Mouse (Mus musculus): ENCODE measurements around the gene H1f0.

H1f0 gene

DNA sequence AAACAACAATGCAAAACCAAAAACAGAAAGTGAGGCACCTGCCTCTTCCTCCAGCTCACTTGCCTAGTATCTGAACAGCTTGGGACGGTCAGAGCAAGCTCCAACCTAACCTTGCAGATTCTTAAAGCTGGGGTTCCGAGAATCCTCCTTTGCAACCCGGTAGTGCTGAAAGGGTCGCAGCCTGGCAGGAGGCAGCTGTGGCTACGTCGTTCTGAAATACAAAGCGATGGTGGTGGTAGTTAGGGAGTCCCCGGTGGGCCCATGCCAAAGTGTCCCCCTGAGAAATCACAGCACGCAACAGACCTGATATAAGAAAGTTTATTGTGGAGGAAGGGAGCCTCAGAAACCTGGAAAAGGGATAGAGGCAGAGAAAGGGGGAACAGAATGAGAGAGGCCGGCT lies 10.1 kb downstream of the H1f0 start:
- no peak for DNase-seq (ENCODE audit: extremely low spot score, low spot score)

- DNase-seq (ENCODE audit: extremely low spot score, low spot score): peak; percentile 59
These were observed 10.6 kb downstream of the H1f0 start for GRCm38 (mm10) chr15:79038853-79039252.

GRCm38 (mm10) chr15:79040501-79041416 lies 12.5 kb downstream of the H1f0 start:
- DNase-seq (ENCODE audit: extremely low spot score, low spot score): no peak

DNA sequence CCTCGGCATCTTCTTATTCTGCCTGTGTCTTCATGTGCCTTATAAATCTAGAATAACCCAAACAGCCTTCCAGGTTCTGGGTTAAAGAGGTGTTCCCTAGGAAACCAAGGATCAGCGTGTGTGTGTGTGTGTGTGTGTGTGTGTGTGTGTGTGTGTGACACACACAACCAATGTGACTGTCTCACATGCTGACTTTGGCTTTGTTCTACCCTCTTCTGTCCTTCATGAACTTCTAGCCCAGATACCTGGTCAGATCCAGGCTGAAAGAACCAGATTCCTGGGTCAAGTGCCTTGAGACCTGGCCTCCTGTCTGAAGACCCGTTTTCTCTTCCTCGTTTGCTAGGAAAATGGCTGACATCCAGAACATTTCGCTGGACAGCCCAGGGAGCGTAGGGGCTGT lies 13.3 kb downstream of the H1f0 start, which contains the start of gene Galr3:
Gene Galr3, plus strand, starts transcription at position 301 of the 400 bp plus-strand sequence.
- DNase-seq (ENCODE audit: extremely low spot score, low spot score): no peak

DNA sequence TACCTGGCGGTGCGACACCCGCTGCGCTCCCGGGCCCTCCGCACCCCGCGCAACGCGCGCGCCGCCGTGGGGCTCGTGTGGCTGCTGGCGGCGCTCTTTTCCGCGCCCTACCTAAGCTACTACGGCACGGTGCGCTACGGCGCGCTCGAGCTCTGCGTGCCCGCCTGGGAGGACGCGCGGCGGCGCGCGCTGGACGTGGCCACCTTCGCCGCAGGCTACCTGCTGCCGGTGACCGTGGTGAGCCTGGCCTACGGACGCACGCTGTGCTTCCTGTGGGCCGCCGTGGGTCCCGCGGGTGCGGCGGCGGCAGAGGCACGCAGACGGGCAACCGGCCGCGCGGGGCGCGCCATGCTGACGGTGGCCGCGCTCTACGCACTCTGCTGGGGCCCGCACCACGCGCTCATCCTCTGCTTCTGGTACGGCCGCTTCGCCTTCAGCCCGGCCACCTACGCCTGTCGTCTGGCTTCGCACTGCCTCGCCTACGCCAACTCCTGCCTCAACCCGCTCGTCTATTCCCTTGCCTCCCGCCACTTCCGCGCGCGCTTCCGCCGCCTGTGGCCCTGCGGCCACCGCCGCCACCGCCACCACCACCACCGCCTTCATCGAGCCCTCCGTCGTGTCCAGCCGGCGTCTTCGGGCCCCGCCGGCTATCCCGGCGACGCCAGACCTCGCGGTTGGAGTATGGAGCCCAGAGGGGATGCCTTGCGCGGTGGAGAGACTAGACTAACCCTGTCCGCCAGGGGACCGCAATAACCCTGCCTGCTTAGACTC lies 14.7 kb downstream of the H1f0 start:
- peak; percentile 57 for DNase-seq (ENCODE audit: extremely low spot score, low spot score)

DNA sequence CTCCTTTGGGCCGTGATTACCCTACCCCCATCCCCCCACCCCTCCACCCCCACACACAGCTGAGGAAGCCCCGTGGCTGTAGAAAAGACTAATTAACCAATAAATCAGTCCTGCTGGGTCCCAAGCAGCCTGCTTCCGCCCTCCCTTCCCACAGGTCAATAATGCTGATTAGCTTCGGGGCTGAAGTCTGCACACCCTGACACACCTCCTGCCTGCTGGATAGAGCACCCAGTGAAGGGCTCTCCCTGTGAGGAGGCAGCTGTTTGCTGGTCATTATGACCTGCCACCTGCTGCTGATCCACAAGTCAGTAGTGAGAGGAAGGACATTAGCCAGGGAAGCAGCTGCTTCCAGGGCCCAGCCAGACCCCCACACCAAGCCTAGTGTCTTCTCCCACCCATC lies 16.6 kb downstream of the H1f0 start:
- DNase-seq (ENCODE audit: extremely low spot score, low spot score): peak; percentile 53

DNA sequence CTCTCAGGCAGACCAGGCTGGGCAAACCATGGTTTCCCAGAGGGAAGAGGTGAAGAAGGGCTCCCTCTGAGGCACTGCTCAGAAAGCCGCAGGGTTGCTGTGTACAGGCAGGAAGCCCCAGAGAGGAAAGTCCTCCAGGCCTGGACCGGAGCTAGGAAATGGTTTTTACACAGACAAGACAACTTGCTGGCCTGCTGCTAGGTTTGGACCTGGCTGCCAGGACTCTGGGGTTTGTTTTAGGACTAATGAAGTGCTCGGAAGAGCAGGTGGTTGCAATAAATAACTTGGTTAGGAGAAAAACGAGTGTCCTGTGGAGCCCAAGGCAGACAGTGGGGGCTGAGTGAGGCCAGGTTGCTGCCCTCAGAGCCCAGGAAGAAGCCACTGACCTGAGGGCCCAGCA lies 19.9 kb downstream of the H1f0 start:
- no peak for DNase-seq (ENCODE audit: extremely low spot score, low spot score)

GRCm38 (mm10) chr15:79050160-79050845 lies 22.1 kb downstream of the H1f0 start:
- no peak for DNase-seq (ENCODE audit: extremely low spot score, low spot score)

DNA sequence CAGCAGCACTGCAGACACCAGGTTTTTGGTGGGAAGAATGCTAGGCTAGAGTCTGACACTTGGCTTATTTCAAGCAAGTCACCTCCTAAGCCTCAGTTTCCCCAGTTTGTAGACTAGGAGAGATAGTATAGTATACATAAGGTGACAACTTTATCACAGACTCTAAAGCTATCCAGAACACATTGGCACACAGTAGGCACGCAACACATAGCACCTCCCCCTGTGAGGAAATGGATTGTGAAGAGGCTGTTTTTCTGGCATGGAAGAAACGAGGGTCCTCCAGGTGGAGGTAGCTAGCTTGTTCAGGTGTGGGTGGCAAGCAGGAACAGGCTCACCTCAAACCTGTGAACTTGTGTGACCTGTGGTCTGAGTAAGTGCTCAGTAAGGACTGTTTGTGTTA lies 22.7 kb downstream of the H1f0 start:
- no peak for DNase-seq (ENCODE audit: extremely low spot score, low spot score)

- DNase-seq (ENCODE audit: extremely low spot score, low spot score): no peak
These were observed 23.5 kb downstream of the H1f0 start for GRCm38 (mm10) chr15:79051461-79052360.

DNA sequence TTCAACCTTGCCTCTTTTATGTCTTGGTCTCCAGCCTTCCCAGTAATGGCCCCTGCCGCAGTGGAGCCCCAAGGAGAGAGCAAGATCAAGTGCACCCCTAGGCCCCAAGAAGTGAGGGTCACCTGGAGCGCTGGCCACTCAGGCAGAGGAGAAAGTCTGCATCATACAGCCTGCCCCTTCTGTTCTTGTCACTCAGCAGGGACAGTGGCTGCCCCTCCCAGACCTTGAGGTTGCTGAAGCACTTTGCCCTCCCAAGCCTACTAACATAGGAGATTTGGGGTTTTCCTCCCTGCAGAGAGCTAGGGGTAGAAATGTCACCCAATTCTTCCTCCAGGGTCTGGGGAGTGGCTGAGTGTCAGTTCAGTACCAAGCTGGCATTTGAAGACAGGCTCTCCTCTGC lies 24.1 kb downstream of the H1f0 start:
- DNase-seq (ENCODE audit: extremely low spot score, low spot score): no peak

GRCm38 (mm10) chr15:79056601-79057000 lies 28.4 kb downstream of the H1f0 start:
- DNase-seq (ENCODE audit: extremely low spot score, low spot score): no peak

DNA sequence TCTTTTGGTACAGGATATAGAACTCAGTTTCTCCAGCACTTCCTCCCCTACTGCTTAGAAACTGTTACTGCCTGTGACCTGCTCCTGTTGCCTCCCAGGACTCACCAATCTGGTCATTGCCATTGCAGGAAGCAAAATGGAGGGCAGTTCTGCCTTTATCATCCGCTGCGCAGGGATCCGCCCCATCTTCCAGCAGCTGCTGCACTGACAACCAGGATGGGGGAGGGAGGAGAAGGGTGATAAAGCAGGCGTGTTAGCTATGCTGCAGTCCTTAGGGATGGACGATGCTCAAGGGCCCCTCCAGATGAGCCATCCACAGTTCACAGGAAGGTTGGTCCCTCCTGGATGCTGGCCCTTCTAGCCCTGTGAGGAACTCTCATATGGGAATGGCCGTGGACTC lies 29.6 kb downstream of the H1f0 start:
- no peak for DNase-seq (ENCODE audit: extremely low spot score, low spot score)

GRCm38 (mm10) chr15:79060887-79061565 lies 32.8 kb downstream of the H1f0 start:
- no peak for DNase-seq (ENCODE audit: extremely low spot score, low spot score)

DNA sequence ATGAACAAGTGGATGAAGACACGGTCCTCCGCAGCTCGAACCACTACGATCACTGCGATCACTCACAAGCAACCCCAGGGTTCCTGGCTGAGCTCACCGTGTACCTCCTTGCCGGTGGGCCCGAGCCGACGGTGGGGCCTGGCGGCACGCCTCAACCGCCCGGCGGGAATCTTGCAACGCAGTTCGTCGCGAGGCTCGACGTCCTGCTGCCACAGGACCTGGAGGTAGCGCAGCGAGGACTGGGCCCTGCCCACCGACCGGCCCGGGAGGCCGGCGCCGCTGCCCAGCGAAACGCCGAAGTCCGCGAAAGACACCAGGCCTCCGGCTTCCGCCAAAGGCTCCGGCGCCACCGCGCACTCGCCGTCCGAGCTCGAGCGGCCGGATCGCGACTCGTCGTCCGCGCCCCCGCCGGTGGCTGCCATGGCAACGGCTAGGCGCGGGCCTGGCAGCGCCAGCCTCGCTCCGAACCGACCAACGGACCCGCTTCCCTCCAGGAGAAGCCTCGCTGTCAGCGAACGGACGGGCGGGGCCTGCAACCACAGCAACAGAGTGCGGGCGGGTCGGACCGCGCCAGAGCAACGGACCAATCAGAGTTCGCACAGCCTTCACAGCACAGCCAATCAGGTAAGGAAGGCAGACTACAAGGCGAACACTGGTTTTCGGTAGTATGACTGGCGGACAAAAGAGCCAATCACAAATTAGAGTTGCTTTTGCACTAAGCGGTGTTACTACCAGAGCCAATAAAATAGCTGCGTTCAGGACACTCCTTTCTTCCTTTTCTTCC lies 34.3 kb downstream of the H1f0 start, which contains the start of gene Ankrd54:
Gene Ankrd54, minus strand, starts transcription at position 518 of the 784 bp plus-strand sequence.
- peak; percentile 96 for DNase-seq (ENCODE audit: extremely low spot score, low spot score)

GRCm38 (mm10) chr15:79063160-79063740 lies 35.0 kb downstream of the H1f0 start:
- DNase-seq (ENCODE audit: extremely low spot score, low spot score): no peak

DNA sequence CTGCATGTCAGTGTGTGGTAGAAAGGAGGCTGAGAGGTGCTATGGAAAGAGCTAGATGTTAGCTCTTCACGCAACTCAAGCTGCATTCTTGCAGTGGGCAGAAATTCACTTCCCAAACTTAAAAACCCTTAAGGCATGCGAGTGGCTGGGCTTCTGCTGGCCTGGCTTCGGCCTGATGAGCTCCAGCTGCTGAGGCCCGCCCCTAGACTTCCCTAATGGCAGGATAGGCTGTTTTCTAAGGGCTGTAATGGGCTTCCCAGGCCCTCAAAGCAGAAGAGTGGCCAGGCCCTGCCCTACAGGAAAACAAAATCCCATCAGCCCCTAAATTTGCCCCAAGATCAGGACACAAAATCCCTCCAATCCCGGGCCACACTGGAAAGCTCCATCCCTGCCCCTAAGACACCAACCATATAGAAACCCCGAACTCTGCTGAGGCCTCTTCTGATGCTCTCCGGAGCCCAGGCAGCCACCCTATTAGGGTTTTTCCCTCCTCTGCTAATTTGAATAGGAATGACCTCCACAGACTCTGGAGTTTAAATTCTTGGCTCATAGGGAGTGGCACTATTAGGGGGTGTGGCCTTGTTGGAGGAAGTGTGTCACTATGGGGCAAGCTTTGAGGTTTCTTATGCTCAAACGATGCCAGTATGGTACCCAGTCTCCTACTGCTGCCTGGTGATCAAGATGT lies 37.0 kb downstream of the H1f0 start:
- DNase-seq (ENCODE audit: extremely low spot score, low spot score): no peak

GRCm38 (mm10) chr15:79066276-79066675 lies 38.0 kb downstream of the H1f0 start:
- no peak for DNase-seq (ENCODE audit: extremely low spot score, low spot score)
